Mouse (Mus musculus) heart, adult 2 months (tissue): Measurements from ENCODE around the gene Kcnq5.

Experiments
- CTCF ChIP-seq: fragments of 200-600 bp; IDR thresholded peaks from 2 replicates; pipeline ENCODE4 v1.8.1; 2022; ENCODE audit warnings: antibody characterized with exemption, mild to moderate bottlenecking, moderate library complexity
- EP300 ChIP-seq: fragments of 200-500 bp; IDR thresholded peaks from 2 replicates; pipeline ENCODE4 v1.6.1; 2011; ENCODE audit warnings: low read depth, low read length, control low read depth; ENCODE audit not compliant: insufficient read depth
- POLR2A ChIP-seq: fragments of 200-500 bp; IDR thresholded peaks from 2 replicates; pipeline ENCODE4 v1.6.1; 2011; ENCODE audit warnings: mild to moderate bottlenecking, low read depth, low read length, control low read depth; ENCODE audit not compliant: insufficient read depth

DNA sequence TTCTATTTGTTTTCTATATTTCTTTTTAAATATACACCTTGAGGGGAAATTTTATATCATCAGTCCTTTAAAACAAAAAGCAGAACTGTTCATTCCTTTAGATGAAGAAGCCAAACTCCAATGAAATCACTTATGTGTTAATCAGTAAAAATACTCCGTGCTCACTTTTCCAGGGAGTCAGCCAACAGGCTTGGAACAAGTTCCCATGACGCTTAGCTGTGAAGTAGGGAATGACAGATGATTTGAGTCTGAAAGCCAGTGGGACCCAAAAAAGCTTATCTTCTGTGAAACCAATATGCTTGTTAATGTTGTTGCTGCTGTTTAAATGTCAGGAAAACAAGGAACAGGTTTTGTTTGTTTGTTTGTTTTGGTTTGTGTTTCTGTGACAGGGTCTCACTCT is 326.3 kb downstream of the Kcnq5 start:
- TF ChIP-seq EP300 (no peak), CTCF (peak; percentile 27), POLR2A (no peak)
